Mouse (Mus musculus): ENCODE results near the gene Ccdc126. TPM values are rescaled to one million over a fixed set of nuclear protein-coding genes. Genes with fewer than 3 reads are reported as not detected.

Gene Ccdc126
- polyA plus RNA-seq, 1 experiment from 2014 or later: 10.3 TPM

- 78% methylated on average over 14 of the region's 14 CpGs for WGBS
- Histone ChIP-seq H3K4me1 (no peaks in the 10 kb centered on the region), H3K27me3 (no peaks in the 10 kb centered on the region), H3K27ac (replicated peaks) (no peak overlapping the region), H3K9ac (no peak overlapping the region), H3K36me3 (no peaks in the 10 kb centered on the region), H3K9me3 (replicated peaks) (no peaks in the 10 kb centered on the region), H3K4me3 (replicated peaks) (no peak overlapping the region), H3K4me2 (replicated peaks) (no peak overlapping the region)
- ATAC-seq (ENCODE audit: insufficient number of reproducible peaks, low FRiP score, low TSS enrichment, low read depth): no peak
Observed at GRCm38 (mm10) chr6:49343737-49344469, 24.8 kb downstream of the Ccdc126 start.

GRCm38 (mm10) chr6:49349826-49350225 is 30.8 kb downstream of the Ccdc126 start:
- Histone ChIP-seq H3K36me3 (no peaks in the 10 kb centered on the region), H3K4me2 (replicated peaks) (no peak overlapping the region), H3K27ac (replicated peaks) (no peak overlapping the region), H3K9ac (no peak overlapping the region), H3K4me1 (no peaks in the 10 kb centered on the region), H3K4me3 (replicated peaks) (no peak overlapping the region), H3K9me3 (replicated peaks) (no peaks in the 10 kb centered on the region), H3K27me3 (no peaks in the 10 kb centered on the region)
- WGBS: 87% methylated on average over 7 of the region's 7 CpGs
- ATAC-seq (ENCODE audit: insufficient number of reproducible peaks, low FRiP score, low TSS enrichment, low read depth): no peak

- Histone ChIP-seq H3K36me3 (no peaks in the 10 kb centered on the region), H3K4me3 (replicated peaks) (no peak overlapping the region), H3K27ac (replicated peaks) (no peak overlapping the region), H3K9ac (no peak overlapping the region), H3K4me1 (no peaks in the 10 kb centered on the region), H3K4me2 (replicated peaks) (no peak overlapping the region), H3K9me3 (replicated peaks) (no peaks in the 10 kb centered on the region), H3K27me3 (no peaks in the 10 kb centered on the region)
- WGBS: 84% methylated on average over 3 of the region's 3 CpGs
- ATAC-seq (ENCODE audit: insufficient number of reproducible peaks, low FRiP score, low TSS enrichment, low read depth): no peak
Observed at GRCm38 (mm10) chr6:49354613-49355012, 35.5 kb downstream of the Ccdc126 start.

GRCm38 (mm10) chr6:49355171-49355570 is 36.1 kb downstream of the Ccdc126 start:
- Histone ChIP-seq H3K36me3 (no peaks in the 10 kb centered on the region), H3K4me3 (replicated peaks) (no peak overlapping the region), H3K4me1 (no peaks in the 10 kb centered on the region), H3K4me2 (replicated peaks) (no peak overlapping the region), H3K9me3 (replicated peaks) (no peaks in the 10 kb centered on the region), H3K27ac (replicated peaks) (no peak overlapping the region), H3K27me3 (no peaks in the 10 kb centered on the region), H3K9ac (no peak overlapping the region)
- no peak for ATAC-seq (ENCODE audit: insufficient number of reproducible peaks, low FRiP score, low TSS enrichment, low read depth)
- 72% methylated on average over 4 of the region's 4 CpGs for WGBS

GRCm38 (mm10) chr6:49360420-49360819 is 41.3 kb downstream of the Ccdc126 start:
- Histone ChIP-seq H3K4me1 (no peaks in the 10 kb centered on the region), H3K4me2 (replicated peaks) (no peak overlapping the region), H3K9me3 (replicated peaks) (no peaks in the 10 kb centered on the region), H3K9ac (no peak overlapping the region), H3K27me3 (no peaks in the 10 kb centered on the region), H3K36me3 (no peaks in the 10 kb centered on the region), H3K27ac (replicated peaks) (no peak overlapping the region), H3K4me3 (replicated peaks) (no peak overlapping the region)
- no peak for ATAC-seq (ENCODE audit: insufficient number of reproducible peaks, low FRiP score, low TSS enrichment, low read depth)

- Histone ChIP-seq H3K4me1 (peaks cover 11% of the 10 kb centered on the region), H3K9ac (peak within 1 kb of the TSS; percentile 57), H3K36me3 (no peaks in the 10 kb centered on the region), H3K27me3 (no peaks in the 10 kb centered on the region), H3K27ac (replicated peaks) (peak within 1 kb of the TSS; percentile 90), H3K4me2 (replicated peaks) (peak within 1 kb of the TSS; percentile 88), H3K4me3 (replicated peaks) (peak within 1 kb of the TSS; percentile 64), H3K9me3 (replicated peaks) (no peaks in the 10 kb centered on the region)
- WGBS: 3% methylated on average over 49 of the region's 49 CpGs
- peak; percentile 98 for ATAC-seq (ENCODE audit: insufficient number of reproducible peaks, low FRiP score, low TSS enrichment, low read depth)
Observed at GRCm38 (mm10) chr6:49367159-49368054, 48.3 kb downstream of the Ccdc126 start, which contains the start of gene Fam221a. Gene Fam221a (plus strand): TSS chr6:49367739.

- Histone ChIP-seq H3K9me3 (replicated peaks) (no peaks in the 10 kb centered on the region), H3K27me3 (no peaks in the 10 kb centered on the region), H3K4me3 (replicated peaks) (peak overlapping the region; percentile 64), H3K27ac (replicated peaks) (peak overlapping the region; percentile 90; the same call in 1 of the 2 replicates), H3K4me1 (peaks cover 11% of the 10 kb centered on the region), H3K9ac (peak overlapping the region; percentile 13; the same call in 1 of the 2 replicates), H3K4me2 (replicated peaks) (peak overlapping the region; percentile 88), H3K36me3 (no peaks in the 10 kb centered on the region)
- no peak for ATAC-seq (ENCODE audit: insufficient number of reproducible peaks, low FRiP score, low TSS enrichment, low read depth)
- WGBS: 21% methylated on average over 3 of the region's 3 CpGs
Observed at GRCm38 (mm10) chr6:49368212-49368611, 49.1 kb downstream of the Ccdc126 start.

GRCm38 (mm10) chr6:49372705-49373104 is 53.6 kb downstream of the Ccdc126 start:
- Histone ChIP-seq H3K27me3 (no peaks in the 10 kb centered on the region), H3K27ac (replicated peaks) (no peak overlapping the region), H3K9ac (no peak overlapping the region), H3K36me3 (no peaks in the 10 kb centered on the region), H3K4me1 (peaks cover 7% of the 10 kb centered on the region), H3K9me3 (replicated peaks) (no peaks in the 10 kb centered on the region), H3K4me2 (replicated peaks) (no peak overlapping the region), H3K4me3 (replicated peaks) (no peak overlapping the region)
- ATAC-seq (ENCODE audit: insufficient number of reproducible peaks, low FRiP score, low TSS enrichment, low read depth): no peak
- WGBS: 79% methylated on average over 4 of the region's 4 CpGs

- no peak for ATAC-seq (ENCODE audit: insufficient number of reproducible peaks, low FRiP score, low TSS enrichment, low read depth)
- no peak overlapping the region for H3K4me2 ChIP-seq (replicated peaks)
- H3K27ac ChIP-seq (replicated peaks): no peak overlapping the region
- H3K4me1 ChIP-seq: no peaks in the 10 kb centered on the region
- H3K27me3 ChIP-seq: no peaks in the 10 kb centered on the region
- no peaks in the 10 kb centered on the region for H3K9me3 ChIP-seq (replicated peaks)
- no peak overlapping the region for H3K9ac ChIP-seq
- H3K4me3 ChIP-seq (replicated peaks): no peak overlapping the region
- no peaks in the 10 kb centered on the region for H3K36me3 ChIP-seq
- 72% methylated on average over 2 of the region's 2 CpGs for WGBS
Observed at GRCm38 (mm10) chr6:49373943-49374342, 54.9 kb downstream of the Ccdc126 start.

GRCm38 (mm10) chr6:49378328-49378727 is 59.3 kb downstream of the Ccdc126 start:
- whole genome bisulfite sequencing: 57% methylated on average over 12 of the region's 12 CpGs
- H3K4me2 ChIP-seq (replicated peaks): no peak overlapping the region
- no peaks in the 10 kb centered on the region for H3K9me3 ChIP-seq (replicated peaks)
- no peaks in the 10 kb centered on the region for H3K4me1 ChIP-seq
- ATAC-seq (ENCODE audit: insufficient number of reproducible peaks, low FRiP score, low TSS enrichment, low read depth): no peak
- no peak overlapping the region for H3K4me3 ChIP-seq (replicated peaks)
- no peaks in the 10 kb centered on the region for H3K27me3 ChIP-seq
- peaks cover 12% of the 10 kb centered on the region; the same call in 1 of the 2 replicates for H3K36me3 ChIP-seq
- no peak overlapping the region; the same call in 1 of the 2 replicates for H3K27ac ChIP-seq (replicated peaks)
- H3K9ac ChIP-seq: no peak overlapping the region
